Mouse (Mus musculus): Measurements from ENCODE around the gene Wee1. TPM values are rescaled to one million over a fixed set of nuclear protein-coding genes. Genes with fewer than 3 reads are reported as not detected.
"Not testable (repeated sequence)": the region's sequence is repeated elsewhere in the genome, so short reads cannot be mapped to it uniquely, and the experiment has no call there.

The Wee1 gene
- polyA plus RNA-seq, 1 experiment from 2014 or later = 9.9 TPM

- Histone ChIP-seq H3K9me3 (ENCODE audit: control insufficient read depth) (no peaks in the 10 kb centered on the region), H3K27me3 (replicated peaks; ENCODE audit: control insufficient read depth, insufficient read depth, low read length) (no peaks in the 10 kb centered on the region), H3K27ac (ENCODE audit: low read depth, low read length) (peak overlapping the region; percentile 86), H3K4me1 (replicated peaks; ENCODE audit: control insufficient read depth, insufficient read depth, low read length) (0 out of 2 replicates have a peak, but pooled peaks cover 5% of the 10 kb centered on the region), H3K4me3 (ENCODE audit: low read depth, low read length) (peak overlapping the region; percentile 67), H3K9ac (ENCODE audit: low read depth, low read length) (peak overlapping the region; percentile 70), H3K36me3 (ENCODE audit: control insufficient read depth, insufficient read depth) (no peaks in the 10 kb centered on the region), H3K4me2 (replicated peaks; ENCODE audit: low read depth) (peak overlapping the region; percentile 67)
- no peak for TF ChIP-seq CTCF (IDR thresholded peaks at IDR 0.05; ENCODE audit: low read depth)
- WGBS = under 1% methylated on average over 9 of the region's 9 CpGs
- no peak for ATAC-seq
These were observed 707 bp upstream of the Wee1 start for GRCm38 (mm10) chr7:110121162-110121515.

DNA sequence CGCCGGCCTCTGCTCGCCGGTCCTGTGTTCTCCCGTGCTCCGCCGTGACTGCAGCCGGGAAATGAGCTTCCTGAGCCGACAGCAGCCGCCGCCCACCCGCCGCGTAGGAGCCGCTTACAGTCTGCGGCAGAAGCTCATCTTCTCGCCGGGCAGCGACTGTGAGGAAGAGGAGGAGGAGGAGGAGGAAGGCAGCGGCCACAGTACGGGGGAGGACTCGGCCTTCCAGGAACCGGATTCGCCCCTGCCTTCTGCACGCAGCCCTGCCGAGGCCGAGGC is 381 bp downstream of the Wee1 start:
- no peaks in the 10 kb centered on the region for H3K9me3 ChIP-seq (ENCODE audit: control insufficient read depth)
- TF ChIP-seq CTCF (IDR thresholded peaks at IDR 0.05; ENCODE audit: low read depth) = no peak
- ATAC-seq = no peak
- H3K4me2 ChIP-seq (replicated peaks; ENCODE audit: low read depth) = peak overlapping the region; percentile 67
- H3K9ac ChIP-seq (ENCODE audit: low read depth, low read length) = peak overlapping the region; percentile 70
- peak overlapping the region; percentile 67 for H3K4me3 ChIP-seq (ENCODE audit: low read depth, low read length)
- 0 out of 2 replicates have a peak, but pooled peaks cover 5% of the 10 kb centered on the region for H3K4me1 ChIP-seq (replicated peaks; ENCODE audit: control insufficient read depth, insufficient read depth, low read length)
- WGBS = 0% methylated on average over 26 of the region's 27 CpGs
- no peaks in the 10 kb centered on the region for H3K36me3 ChIP-seq (ENCODE audit: control insufficient read depth, insufficient read depth)
- H3K27ac ChIP-seq (ENCODE audit: low read depth, low read length) = peak overlapping the region; percentile 79
- no peaks in the 10 kb centered on the region for H3K27me3 ChIP-seq (replicated peaks; ENCODE audit: control insufficient read depth, insufficient read depth, low read length)

- Histone ChIP-seq H3K4me2 (replicated peaks; ENCODE audit: low read depth) (peak overlapping the region; percentile 67), H3K9ac (ENCODE audit: low read depth, low read length) (peak overlapping the region; percentile 70), H3K4me1 (replicated peaks; ENCODE audit: control insufficient read depth, insufficient read depth, low read length) (0 out of 2 replicates have a peak, but pooled peaks cover 5% of the 10 kb centered on the region), H3K36me3 (ENCODE audit: control insufficient read depth, insufficient read depth) (no peaks in the 10 kb centered on the region), H3K9me3 (ENCODE audit: control insufficient read depth) (no peaks in the 10 kb centered on the region), H3K4me3 (ENCODE audit: low read depth, low read length) (peak overlapping the region; percentile 67), H3K27ac (ENCODE audit: low read depth, low read length) (peak overlapping the region; percentile 79), H3K27me3 (replicated peaks; ENCODE audit: control insufficient read depth, insufficient read depth, low read length) (no peaks in the 10 kb centered on the region)
- under 1% methylated on average over 70 of the region's 74 CpGs for WGBS
- no peak for TF ChIP-seq CTCF (IDR thresholded peaks at IDR 0.05; ENCODE audit: low read depth)
- peak; percentile 4; the same call in 1 of the 2 replicates for ATAC-seq
These were observed 948 bp downstream of the Wee1 start for GRCm38 (mm10) chr7:110122565-110123422.

DNA sequence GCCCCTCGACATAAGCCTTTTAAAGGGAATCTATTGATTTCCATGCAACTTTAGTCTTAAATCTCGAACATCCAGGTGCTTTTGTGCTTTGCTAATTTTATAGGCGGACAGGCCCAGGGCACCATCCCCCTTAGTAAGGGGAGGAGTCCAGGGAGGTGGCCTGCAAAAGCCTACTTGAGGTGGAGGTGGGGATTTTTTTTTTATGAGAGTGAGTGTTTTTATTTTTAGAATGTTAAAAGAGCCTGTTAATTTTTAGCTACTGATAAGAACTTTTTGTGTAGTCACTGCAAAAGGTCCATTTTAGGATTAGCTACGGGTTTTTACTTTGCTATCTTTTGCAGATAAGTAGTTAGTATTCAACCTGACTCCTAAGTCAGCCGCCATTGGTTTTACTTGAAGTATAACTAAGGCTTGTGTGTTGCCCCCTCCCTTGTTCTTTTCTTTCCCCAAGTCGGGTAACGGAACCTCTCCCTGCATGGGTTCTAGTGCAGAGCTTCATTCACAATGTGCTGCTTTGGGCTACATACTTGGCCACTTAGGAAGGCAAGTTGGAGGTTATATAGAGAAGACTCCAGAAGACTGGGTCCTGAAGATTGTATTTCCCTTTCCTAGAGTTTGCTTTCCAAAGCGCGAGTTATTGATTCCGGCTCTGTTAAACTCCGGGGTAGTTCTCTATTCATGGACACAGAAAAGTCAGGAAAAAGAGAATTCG is 2.2 kb downstream of the Wee1 start:
- H3K27ac ChIP-seq (ENCODE audit: low read depth, low read length) = no peak overlapping the region
- no peak overlapping the region for H3K9ac ChIP-seq (ENCODE audit: low read depth, low read length)
- no peaks in the 10 kb centered on the region; the same call in 1 of the 2 replicates for H3K36me3 ChIP-seq (ENCODE audit: control insufficient read depth, insufficient read depth)
- TF ChIP-seq CTCF (IDR thresholded peaks at IDR 0.05; ENCODE audit: low read depth) = no peak
- no peaks in the 10 kb centered on the region for H3K27me3 ChIP-seq (replicated peaks; ENCODE audit: control insufficient read depth, insufficient read depth, low read length)
- WGBS = 20% methylated on average over 12 of the region's 12 CpGs
- no peaks in the 10 kb centered on the region for H3K9me3 ChIP-seq (ENCODE audit: control insufficient read depth)
- no peak for ATAC-seq
- H3K4me2 ChIP-seq (replicated peaks; ENCODE audit: low read depth) = peak overlapping the region; percentile 67
- H3K4me3 ChIP-seq (ENCODE audit: low read depth, low read length) = peak overlapping the region; percentile 67
- H3K4me1 ChIP-seq (replicated peaks; ENCODE audit: control insufficient read depth, insufficient read depth, low read length) = 0 out of 2 replicates have a peak, but pooled peaks cover 3% of the 10 kb centered on the region

DNA sequence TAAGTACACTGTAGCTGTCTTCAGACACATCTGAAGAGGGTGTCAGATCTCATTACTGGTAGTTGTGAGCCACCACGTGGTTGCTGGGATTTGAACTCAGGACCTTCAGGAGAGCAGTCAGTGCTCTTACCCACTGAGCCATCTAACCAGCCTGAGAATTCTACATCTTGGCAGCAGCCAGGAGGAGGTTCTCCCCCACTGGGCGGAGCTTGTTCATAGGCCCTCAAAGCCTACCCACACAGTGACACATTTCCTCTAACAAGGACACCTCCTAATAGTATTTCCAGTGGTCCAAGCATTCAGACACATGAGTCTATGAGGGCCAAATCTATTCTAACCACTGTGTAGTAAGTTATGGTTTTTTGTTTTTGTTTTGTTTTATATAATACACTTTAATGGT is 6.7 kb downstream of the Wee1 start:
- Histone ChIP-seq H3K4me2 (replicated peaks; ENCODE audit: low read depth) (no peak overlapping the region), H3K36me3 (ENCODE audit: control insufficient read depth, insufficient read depth) (peaks cover 10% of the 10 kb centered on the region; the same call in 1 of the 2 replicates)
- ATAC-seq = no peak

DNA sequence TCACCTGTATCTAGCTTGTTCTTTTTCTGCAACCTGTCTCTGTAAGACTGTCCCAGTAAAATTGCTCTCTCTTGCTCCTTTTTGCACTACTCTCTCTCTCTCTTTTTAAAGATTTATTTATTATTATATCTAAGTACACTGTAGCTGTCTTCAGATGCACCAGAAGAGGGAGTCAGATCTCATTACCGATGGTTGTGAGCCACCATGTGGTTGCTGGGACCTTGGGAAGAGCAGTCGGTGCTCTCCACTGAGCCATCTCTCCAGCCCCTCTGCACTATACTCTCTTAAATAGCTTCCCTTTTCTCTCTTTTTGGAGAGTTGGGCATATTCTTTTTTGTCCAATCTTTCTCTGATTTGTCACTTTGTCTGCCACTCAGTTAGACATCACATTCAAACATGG is 10.4 kb downstream of the Wee1 start:
- H3K36me3 ChIP-seq (ENCODE audit: control insufficient read depth, insufficient read depth) = peaks cover 29% of the 10 kb centered on the region
- not testable (repeated sequence) for H3K4me3 ChIP-seq (ENCODE audit: low read depth, low read length); H3K9ac ChIP-seq (ENCODE audit: low read depth, low read length); H3K4me1 ChIP-seq (replicated peaks; ENCODE audit: control insufficient read depth, insufficient read depth, low read length); H3K4me2 ChIP-seq (replicated peaks; ENCODE audit: low read depth); H3K27me3 ChIP-seq (replicated peaks; ENCODE audit: control insufficient read depth, insufficient read depth, low read length); ATAC-seq; H3K27ac ChIP-seq (ENCODE audit: low read depth, low read length); H3K9me3 ChIP-seq (ENCODE audit: control insufficient read depth)
- 68% methylated on average over 2 of the region's 2 CpGs for WGBS

More for the DNA sequence above, 6.7 kb downstream of the Wee1 start:
- no peak overlapping the region for H3K27ac ChIP-seq (ENCODE audit: low read depth, low read length)
- no peaks in the 10 kb centered on the region for H3K27me3 ChIP-seq (replicated peaks; ENCODE audit: control insufficient read depth, insufficient read depth, low read length)
- no peak overlapping the region for H3K4me3 ChIP-seq (ENCODE audit: low read depth, low read length)
- H3K4me1 ChIP-seq (replicated peaks; ENCODE audit: control insufficient read depth, insufficient read depth, low read length) = no peaks in the 10 kb centered on the region
- no peaks in the 10 kb centered on the region for H3K9me3 ChIP-seq (ENCODE audit: control insufficient read depth)
- no peak overlapping the region for H3K9ac ChIP-seq (ENCODE audit: low read depth, low read length)
- 73% methylated on average over 2 of the region's 2 CpGs for WGBS
- TF ChIP-seq CTCF (IDR thresholded peaks at IDR 0.05; ENCODE audit: low read depth) = no peak
